Mouse (Mus musculus) spleen, adult 18-20 months (tissue): ENCODE results near the gene Lrrk2.

Experiments used
- DNase-seq, 2 experiments: peaks; one replicate each; pipeline ENCODE4 v3.0.0; 2022; ENCODE audit warnings: mixed read lengths in 2 of 2

The Lrrk2 gene

GRCm38 (mm10) chr15:91690648-91691047 is 17.7 kb downstream of the Lrrk2 start:
- no peak for DNase-seq

- no peak for DNase-seq
These were observed 20.1 kb downstream of the Lrrk2 start for GRCm38 (mm10) chr15:91693051-91693450.

- DNase-seq = no peak
These were observed 20.9 kb downstream of the Lrrk2 start for GRCm38 (mm10) chr15:91693856-91694255.

- no peak for DNase-seq
These were observed 27.9 kb downstream of the Lrrk2 start for GRCm38 (mm10) chr15:91700841-91701240.

GRCm38 (mm10) chr15:91702991-91703715 is 30.2 kb downstream of the Lrrk2 start:
- DNase-seq = peak in 1 of 2 experiments; percentile 12

- DNase-seq = no peak
These were observed 31.1 kb downstream of the Lrrk2 start for GRCm38 (mm10) chr15:91704091-91704490.

- no peak for DNase-seq
These were observed 36.5 kb downstream of the Lrrk2 start for GRCm38 (mm10) chr15:91709207-91710130.

GRCm38 (mm10) chr15:91735216-91735922 is 62.4 kb downstream of the Lrrk2 start:
- no peak for DNase-seq

GRCm38 (mm10) chr15:91736791-91737533 is 64.0 kb downstream of the Lrrk2 start:
- peak in 1 of 2 experiments; percentile 43 for DNase-seq

GRCm38 (mm10) chr15:91738808-91739207 is 65.8 kb downstream of the Lrrk2 start:
- DNase-seq = no peak

- DNase-seq = no peak
These were observed 72.5 kb downstream of the Lrrk2 start for GRCm38 (mm10) chr15:91745501-91745900.

- peak in 1 of 2 experiments; percentile 25 for DNase-seq
These were observed 79.1 kb downstream of the Lrrk2 start for GRCm38 (mm10) chr15:91752111-91752510.

GRCm38 (mm10) chr15:91753378-91754080 is 80.6 kb downstream of the Lrrk2 start:
- no peak for DNase-seq

GRCm38 (mm10) chr15:91754546-91754945 is 81.6 kb downstream of the Lrrk2 start:
- peak in 1 of 2 experiments; percentile 44 for DNase-seq

- DNase-seq = no peak
These were observed 82.8 kb downstream of the Lrrk2 start for GRCm38 (mm10) chr15:91755756-91756155.

GRCm38 (mm10) chr15:91772041-91772440 is 99.1 kb downstream of the Lrrk2 start:
- DNase-seq = no peak

- DNase-seq = no peak
These were observed 106.2 kb downstream of the Lrrk2 start for GRCm38 (mm10) chr15:91779166-91779565.

- peak in 1 of 2 experiments; percentile 12 for DNase-seq
These were observed 108.2 kb downstream of the Lrrk2 start for GRCm38 (mm10) chr15:91781172-91781571.

- DNase-seq = no peak
These were observed 115.4 kb downstream of the Lrrk2 start for GRCm38 (mm10) chr15:91788338-91788737.

GRCm38 (mm10) chr15:91806463-91806862 is 133.5 kb downstream of the Lrrk2 start:
- DNase-seq = no peak

- DNase-seq = no peak
These were observed 162.3 kb downstream of the Lrrk2 start for GRCm38 (mm10) chr15:91835319-91835718.

- no peak for DNase-seq
These were observed 165.0 kb downstream of the Lrrk2 start, which contains the start of gene Smgc for GRCm38 (mm10) chr15:91837965-91838364. Gene Smgc (plus strand): TSS chr15:91838265.
